Mouse (Mus musculus): ENCODE data around the gene Dnaja4.

Gene Dnaja4

GRCm38 (mm10) chr9:54699345-54700173, 886 bp downstream of the Dnaja4 start:
- no peak for DNase-seq (ENCODE audit: low read depth in 1 of 2, low spot score in 2 of 2)

- DNase-seq (ENCODE audit: low read depth in 1 of 2, low spot score in 2 of 2), result no peak
These were observed 1.5 kb downstream of the Dnaja4 start for GRCm38 (mm10) chr9:54700174-54700475.

DNA sequence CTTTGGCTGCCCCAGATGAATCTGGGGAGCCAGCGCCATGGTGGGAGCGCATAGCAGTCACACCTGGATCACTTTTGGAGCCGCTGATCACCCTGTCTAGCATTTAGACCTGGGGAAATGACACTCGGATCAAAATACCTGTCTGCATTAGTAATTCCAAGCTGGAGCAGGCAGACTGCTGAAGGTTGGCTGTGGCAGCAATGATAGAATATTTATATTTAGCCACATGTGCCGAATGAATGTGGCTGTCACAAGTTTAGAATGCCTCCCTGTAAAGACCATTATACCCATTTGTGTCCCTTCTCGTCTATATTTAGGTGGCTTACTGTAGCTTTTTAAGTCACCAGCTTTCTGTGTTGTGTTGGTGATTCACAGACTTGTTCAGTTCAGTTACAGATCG, 2.1 kb downstream of the Dnaja4 start:
- no peak for DNase-seq (ENCODE audit: low read depth in 1 of 2, low spot score in 2 of 2)

- DNase-seq (ENCODE audit: low read depth in 1 of 2, low spot score in 2 of 2), result no peak
These were observed 3.9 kb downstream of the Dnaja4 start for GRCm38 (mm10) chr9:54702581-54702980.

DNA sequence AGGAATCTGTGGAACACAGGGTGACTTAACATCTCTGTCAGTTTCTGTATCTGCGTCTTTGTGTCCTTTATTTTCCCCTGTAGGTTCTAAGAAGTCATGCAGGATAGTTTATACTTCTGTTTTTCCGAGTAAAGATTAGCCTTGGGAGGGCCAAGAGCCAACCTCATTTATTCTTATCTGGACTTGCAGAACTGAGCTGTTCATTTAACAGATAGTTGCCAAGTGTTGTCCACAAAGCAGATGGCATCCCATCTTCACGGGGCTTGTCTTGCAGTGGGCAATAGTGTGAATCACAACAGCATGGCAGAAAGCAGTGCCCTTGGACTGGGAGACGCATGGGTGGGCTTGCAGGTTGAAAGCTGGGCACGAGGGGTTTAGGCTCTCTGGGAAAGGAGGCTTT, 5.7 kb downstream of the Dnaja4 start:
- no peak for DNase-seq (ENCODE audit: low read depth in 1 of 2, low spot score in 2 of 2)

DNA sequence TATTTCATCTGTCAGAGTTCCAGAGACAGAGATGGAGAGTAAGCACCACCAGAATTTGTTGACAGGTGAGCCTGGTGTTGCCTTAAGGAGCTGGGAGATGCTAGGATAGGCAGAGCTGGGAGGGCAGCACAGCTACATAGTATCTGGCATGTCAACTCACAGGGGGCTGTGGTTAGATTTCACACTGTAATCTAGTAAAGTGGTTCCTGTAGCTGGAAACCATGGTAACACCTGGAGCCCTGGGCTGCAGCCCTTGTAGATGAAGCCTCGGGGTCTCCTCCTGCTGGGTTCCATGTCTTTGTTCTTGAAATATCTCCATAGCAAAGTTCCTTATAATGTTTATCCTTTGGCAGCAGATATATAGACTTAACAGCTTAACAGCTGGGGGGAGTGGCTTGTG, 6.9 kb downstream of the Dnaja4 start:
- DNase-seq (ENCODE audit: low read depth in 1 of 2, low spot score in 2 of 2), result no peak

DNA sequence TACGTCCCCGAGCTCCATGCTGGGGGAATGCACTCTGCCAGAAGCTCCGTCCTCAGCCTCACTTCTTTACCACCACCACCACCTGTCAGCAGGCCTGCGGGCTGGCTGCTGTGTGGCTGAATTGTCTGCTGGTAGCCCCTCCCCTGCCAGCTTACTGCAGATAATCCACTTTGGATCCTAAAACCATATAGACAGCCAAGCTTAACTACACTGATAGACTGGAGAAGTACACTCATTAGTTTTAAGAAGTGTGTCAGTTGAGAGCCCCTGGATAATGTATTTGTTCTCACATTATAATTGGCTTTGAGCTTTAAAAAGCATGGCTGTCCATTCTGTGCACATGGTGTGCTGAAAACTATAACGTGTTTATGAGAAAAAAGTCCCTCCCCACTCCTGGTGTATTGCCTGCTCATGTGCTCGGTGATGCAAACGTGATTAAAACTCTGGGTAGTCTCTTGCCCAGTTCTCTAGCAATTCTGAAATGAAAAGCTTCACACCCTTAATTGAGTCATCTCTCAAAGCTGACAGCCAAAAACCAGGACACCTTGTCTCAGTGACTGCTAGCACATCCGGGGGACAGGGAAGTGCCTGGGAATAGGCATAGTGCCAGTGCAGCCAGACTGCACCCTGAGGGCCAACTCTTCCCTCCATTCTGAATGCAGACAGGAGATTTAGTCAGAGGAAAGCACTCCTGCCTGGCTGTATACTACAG, 8.8 kb downstream of the Dnaja4 start:
- no peak for DNase-seq (ENCODE audit: low read depth in 1 of 2, low spot score in 2 of 2)

DNA sequence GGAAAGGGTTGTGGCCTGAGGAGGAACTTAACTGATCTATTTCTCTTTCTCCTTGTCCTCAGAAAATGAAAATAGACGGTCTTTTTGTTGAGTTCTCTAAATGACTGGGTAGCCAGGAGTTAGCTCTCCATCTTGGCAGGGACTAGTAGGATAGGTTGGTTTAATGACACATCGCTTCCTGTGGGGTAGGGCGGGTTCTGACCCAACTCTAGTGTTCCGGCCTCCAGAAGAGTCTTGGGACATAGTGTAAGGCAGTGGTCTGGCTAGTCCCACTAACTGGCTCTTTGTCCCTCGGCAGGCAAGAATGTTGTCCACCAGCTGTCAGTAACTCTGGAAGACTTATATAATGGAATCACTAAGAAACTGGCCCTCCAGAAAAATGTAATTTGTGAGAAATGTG, 9.4 kb downstream of the Dnaja4 start:
- DNase-seq (ENCODE audit: low read depth in 1 of 2, low spot score in 2 of 2), result no peak

DNA sequence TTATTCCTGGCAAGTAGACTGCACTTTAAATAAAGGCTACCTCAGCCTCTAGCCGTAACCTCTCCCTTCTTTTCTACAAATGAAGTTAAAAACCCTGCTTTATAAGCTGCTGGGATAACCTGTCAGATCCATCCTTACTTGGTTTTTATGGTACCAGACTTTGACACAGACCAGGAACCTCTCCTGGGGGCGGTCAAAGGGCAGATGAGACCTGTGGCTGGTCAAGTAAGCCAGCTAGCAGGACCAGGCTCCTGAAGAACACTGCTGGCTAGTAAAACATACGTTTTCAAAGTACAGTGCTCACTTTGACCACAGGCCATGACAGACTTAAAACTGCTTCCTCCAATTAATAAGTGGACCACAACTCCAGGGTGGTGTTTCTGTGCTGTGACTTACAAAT, 17.1 kb downstream of the Dnaja4 start:
- DNase-seq (ENCODE audit: low read depth in 1 of 2, low spot score in 2 of 2), result no peak

GRCm38 (mm10) chr9:54717527-54717926, 18.9 kb downstream of the Dnaja4 start:
- no peak for DNase-seq (ENCODE audit: low read depth in 1 of 2, low spot score in 2 of 2)

GRCm38 (mm10) chr9:54722156-54722555, 23.5 kb downstream of the Dnaja4 start:
- no peak for DNase-seq (ENCODE audit: low read depth in 1 of 2, low spot score in 2 of 2)

GRCm38 (mm10) chr9:54722596-54722995, 23.9 kb downstream of the Dnaja4 start:
- no peak for DNase-seq (ENCODE audit: low read depth in 1 of 2, low spot score in 2 of 2)

DNA sequence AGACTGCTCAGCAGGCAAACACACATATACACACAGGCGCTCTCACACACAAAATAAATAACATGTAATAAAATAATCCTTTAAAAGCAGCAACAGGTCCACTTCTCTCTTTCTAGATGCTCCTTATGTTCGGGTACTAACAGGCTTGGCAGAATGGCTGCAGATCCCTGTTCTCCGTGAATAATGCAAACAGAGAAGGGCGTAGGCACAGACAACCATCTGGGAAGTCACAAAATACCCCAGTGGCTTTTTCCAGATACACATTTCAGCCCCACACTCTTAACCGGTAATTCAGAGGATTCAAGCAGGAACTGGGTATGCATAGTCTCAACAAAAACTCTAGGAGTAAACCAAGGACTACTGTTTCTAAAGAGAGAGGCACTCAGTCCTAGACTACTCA, 27.6 kb downstream of the Dnaja4 start:
- DNase-seq (ENCODE audit: low read depth in 1 of 2, low spot score in 2 of 2), result no peak

DNA sequence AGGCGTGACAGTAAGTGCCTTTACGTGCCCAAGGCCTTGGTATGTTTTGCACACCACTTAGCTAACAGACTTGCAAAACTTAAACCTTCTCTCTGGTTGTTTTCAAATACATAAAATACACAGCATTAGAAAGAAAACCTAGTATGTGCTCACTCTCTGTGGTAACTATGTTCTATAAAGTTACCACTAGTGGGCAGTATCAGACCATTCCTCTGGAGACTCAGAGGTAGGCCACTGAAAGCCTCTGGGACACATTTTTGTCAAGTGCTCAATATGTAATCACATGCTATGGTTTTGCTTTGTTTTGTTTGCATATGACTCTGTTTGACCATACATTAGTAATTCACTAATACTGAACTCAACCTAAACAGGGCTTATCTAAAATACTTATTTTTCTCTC, 33.4 kb downstream of the Dnaja4 start:
- no peak for DNase-seq (ENCODE audit: low read depth in 1 of 2, low spot score in 2 of 2)

GRCm38 (mm10) chr9:54733921-54734638, 35.4 kb downstream of the Dnaja4 start, which contains the start of gene Wdr61:
TSS of gene Wdr61 (minus strand) at chr9:54734519.
- peak; percentile 91 to 97 for DNase-seq (ENCODE audit: low read depth in 1 of 2, low spot score in 2 of 2)

GRCm38 (mm10) chr9:54734639-54735252, 36.1 kb downstream of the Dnaja4 start:
- no peak for DNase-seq (ENCODE audit: low read depth in 1 of 2, low spot score in 2 of 2)

- peak in 1 of 2 experiments; percentile 24 for DNase-seq (ENCODE audit: low read depth in 1 of 2, low spot score in 2 of 2)
These were observed 37.6 kb downstream of the Dnaja4 start for GRCm38 (mm10) chr9:54736284-54736701.

- no peak for DNase-seq (ENCODE audit: low read depth in 1 of 2, low spot score in 2 of 2)
These were observed 39.7 kb downstream of the Dnaja4 start for GRCm38 (mm10) chr9:54738376-54738775.

- no peak for DNase-seq (ENCODE audit: low read depth in 1 of 2, low spot score in 2 of 2)
These were observed 45.2 kb downstream of the Dnaja4 start for GRCm38 (mm10) chr9:54743891-54744290.

DNA sequence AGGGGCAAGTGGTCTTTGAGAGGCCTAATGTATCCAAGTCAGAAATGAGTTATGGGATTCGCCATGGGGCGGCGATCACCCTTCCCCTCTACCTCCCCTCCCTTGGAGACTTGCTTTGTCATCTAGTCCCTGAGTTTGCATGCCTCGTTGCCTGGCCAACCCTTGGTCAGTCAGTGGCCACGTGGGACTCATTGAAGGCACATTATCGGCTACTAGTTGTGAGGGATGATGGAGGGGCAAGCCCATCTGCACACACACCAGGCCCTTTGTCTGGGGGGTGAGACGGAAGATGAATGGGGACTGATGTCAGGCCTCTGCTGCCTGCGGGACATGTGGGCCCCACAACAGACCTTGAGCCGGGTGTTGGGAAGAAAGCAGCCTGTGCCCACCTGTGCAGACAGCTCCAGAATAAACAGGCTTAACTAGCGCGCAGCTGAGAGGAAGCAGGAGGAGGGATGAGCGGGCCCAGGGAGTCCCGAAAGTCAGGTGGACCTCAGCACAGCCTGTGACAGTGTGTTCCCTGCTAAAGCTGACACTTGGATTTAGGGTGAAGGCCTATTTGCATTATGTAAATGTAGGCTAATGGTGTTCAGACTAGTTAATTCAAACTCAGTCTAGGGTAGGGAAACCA, 47.2 kb downstream of the Dnaja4 start:
- no peak for DNase-seq (ENCODE audit: low read depth in 1 of 2, low spot score in 2 of 2)

Measured in monocyte, adult 2 months (primary cell).